Mouse (Mus musculus) left cerebral cortex, adult 11 months (tissue): ENCODE data around the gene Cdk9.

ENCODE experiments used
- DNase-seq: peaks from one replicate; pipeline ENCODE4 v3.0.0; 2022; ENCODE audit warnings: low spot score

Cdk9 gene

GRCm38 (mm10) chr2:32734480-32734879 is 21.6 kb upstream of the Cdk9 start:
- DNase-seq, result no peak

- no peak for DNase-seq
Observed at GRCm38 (mm10) chr2:32732695-32733094, 19.8 kb upstream of the Cdk9 start.

GRCm38 (mm10) chr2:32731911-32732310 is 19.0 kb upstream of the Cdk9 start:
- DNase-seq, result no peak

- no peak for DNase-seq
Observed at GRCm38 (mm10) chr2:32730854-32731253, 18.0 kb upstream of the Cdk9 start.

- no peak for DNase-seq
Observed at GRCm38 (mm10) chr2:32729547-32729946, 16.7 kb upstream of the Cdk9 start.

GRCm38 (mm10) chr2:32728463-32728862 is 15.6 kb upstream of the Cdk9 start:
- no peak for DNase-seq

GRCm38 (mm10) chr2:32727435-32727834 is 14.6 kb upstream of the Cdk9 start:
- DNase-seq, result peak; percentile 75

- DNase-seq, result no peak
Observed at GRCm38 (mm10) chr2:32724832-32725790, 12.2 kb upstream of the Cdk9 start.

GRCm38 (mm10) chr2:32724149-32724548 is 11.3 kb upstream of the Cdk9 start:
- no peak for DNase-seq

GRCm38 (mm10) chr2:32722581-32722980 is 9.7 kb upstream of the Cdk9 start:
- DNase-seq, result no peak

GRCm38 (mm10) chr2:32722046-32722445 is 9.2 kb upstream of the Cdk9 start:
- DNase-seq, result no peak

- no peak for DNase-seq
Observed at GRCm38 (mm10) chr2:32720681-32721229, 7.9 kb upstream of the Cdk9 start, which contains the start of gene Sh2d3c. TSS of gene Sh2d3c (plus strand) at chr2:32721055.

GRCm38 (mm10) chr2:32720053-32720452 is 7.2 kb upstream of the Cdk9 start:
- no peak for DNase-seq

GRCm38 (mm10) chr2:32718761-32719160 is 5.9 kb upstream of the Cdk9 start:
- DNase-seq, result no peak

- DNase-seq, result no peak
Observed at GRCm38 (mm10) chr2:32714987-32715425, 2.1 kb upstream of the Cdk9 start.

- DNase-seq, result no peak
Observed at GRCm38 (mm10) chr2:32714117-32714986, 1.5 kb upstream of the Cdk9 start.

GRCm38 (mm10) chr2:32712586-32712933 is 316 bp downstream of the Cdk9 start:
- peak; percentile 91 for DNase-seq

- DNase-seq, result no peak
Observed at GRCm38 (mm10) chr2:32712108-32712551, 746 bp downstream of the Cdk9 start.

GRCm38 (mm10) chr2:32711301-32712056 is 1.4 kb downstream of the Cdk9 start:
- DNase-seq, result no peak

- DNase-seq, result no peak
Observed at GRCm38 (mm10) chr2:32710425-32710824, 2.5 kb downstream of the Cdk9 start.

- DNase-seq, result no peak
Observed at GRCm38 (mm10) chr2:32709521-32710137, 3.2 kb downstream of the Cdk9 start.
